Mouse (Mus musculus) cortical plate, adult 2 months (tissue): Measurements from ENCODE around the gene Ptpn13. TPM values are rescaled to one million over a fixed set of nuclear protein-coding genes. Genes with fewer than 3 reads are reported as not detected.

Experiments
- H3K27ac ChIP-seq: fragments of 200-500 bp; 2 replicates; pipeline ENCODE4 v1.5.1; 2012; ENCODE audit warnings: low read length, control low read depth, inconsistent platforms; ENCODE audit not compliant: insufficient read depth
- H3K4me1 ChIP-seq: fragments of 200-500 bp; 2 replicates; pipeline ENCODE4 v1.6.1; 2011; ENCODE audit warnings: low read length; ENCODE audit not compliant: control insufficient read depth, insufficient read depth
- H3K4me3 ChIP-seq: fragments of 200-500 bp; 2 replicates; pipeline ENCODE4 v1.5.1; 2011; ENCODE audit warnings: mild to moderate bottlenecking, low read length, control low read depth; ENCODE audit not compliant: insufficient read depth
- CTCF ChIP-seq: fragments of 200-500 bp; IDR thresholded peaks from 2 replicates; pipeline ENCODE4 v1.5.1; 2011; ENCODE audit warnings: mild to moderate bottlenecking, control low read depth, low read length; ENCODE audit not compliant: insufficient read depth; ENCODE audit errors: extremely low read depth
- POLR2A ChIP-seq: fragments of 200-500 bp; IDR thresholded peaks from 2 replicates; pipeline ENCODE4 v1.6.1; 2011; ENCODE audit warnings: mild to moderate bottlenecking, low read length, control low read depth; ENCODE audit not compliant: insufficient read depth; ENCODE audit errors: extremely low read depth
- polyA plus RNA-seq: library from polyadenylated mRNA; depleted of rRNA; stranded (reverse); fragments of >200 nt; gene quantifications from 2 replicates; pipeline ENCODE4 v1.2.3, GENCODE M21; 2012

Gene Ptpn13
- polyA plus RNA-seq, 1 experiment: 6.6 TPM

GRCm38 (mm10) chr5:103598881-103599280 lies 173.9 kb downstream of the Ptpn13 start:
- H3K27ac ChIP-seq: no peak overlapping the region
- no peak for TF ChIP-seq CTCF
- TF ChIP-seq POLR2A: no peak
- no peak overlapping the region for H3K4me3 ChIP-seq
- H3K4me1 ChIP-seq: no peaks in the 10 kb centered on the region

- TF ChIP-seq POLR2A: no peak
- no peak for TF ChIP-seq CTCF
- no peak overlapping the region for H3K27ac ChIP-seq
Measured at GRCm38 (mm10) chr5:103603115-103603893, 178.3 kb downstream of the Ptpn13 start.

GRCm38 (mm10) chr5:103605707-103606106 lies 180.7 kb downstream of the Ptpn13 start:
- Histone ChIP-seq H3K4me3 (no peak overlapping the region), H3K27ac (no peak overlapping the region), H3K4me1 (no peaks in the 10 kb centered on the region)
- TF ChIP-seq POLR2A (no peak), CTCF (no peak)

More at GRCm38 (mm10) chr5:103603115-103603893, 178.3 kb downstream of the Ptpn13 start:
- no peaks in the 10 kb centered on the region for H3K4me1 ChIP-seq
- H3K4me3 ChIP-seq: no peak overlapping the region

- no peaks in the 10 kb centered on the region for H3K4me1 ChIP-seq
- TF ChIP-seq POLR2A (no peak), CTCF (no peak)
Measured at GRCm38 (mm10) chr5:103610148-103610547, 185.2 kb downstream of the Ptpn13 start.

GRCm38 (mm10) chr5:103610856-103611472 lies 186.0 kb downstream of the Ptpn13 start:
- Histone ChIP-seq H3K4me1 (no peaks in the 10 kb centered on the region), H3K4me3 (no peak overlapping the region), H3K27ac (no peak overlapping the region)
- no peak for TF ChIP-seq POLR2A
- TF ChIP-seq CTCF: no peak

More at GRCm38 (mm10) chr5:103610148-103610547, 185.2 kb downstream of the Ptpn13 start:
- Histone ChIP-seq H3K4me3 (no peak overlapping the region), H3K27ac (no peak overlapping the region)

- Histone ChIP-seq H3K4me1 (no peaks in the 10 kb centered on the region), H3K4me3 (no peak overlapping the region), H3K27ac (no peak overlapping the region)
- no peak for TF ChIP-seq POLR2A
Measured at GRCm38 (mm10) chr5:103612316-103612715, 187.3 kb downstream of the Ptpn13 start.

DNA sequence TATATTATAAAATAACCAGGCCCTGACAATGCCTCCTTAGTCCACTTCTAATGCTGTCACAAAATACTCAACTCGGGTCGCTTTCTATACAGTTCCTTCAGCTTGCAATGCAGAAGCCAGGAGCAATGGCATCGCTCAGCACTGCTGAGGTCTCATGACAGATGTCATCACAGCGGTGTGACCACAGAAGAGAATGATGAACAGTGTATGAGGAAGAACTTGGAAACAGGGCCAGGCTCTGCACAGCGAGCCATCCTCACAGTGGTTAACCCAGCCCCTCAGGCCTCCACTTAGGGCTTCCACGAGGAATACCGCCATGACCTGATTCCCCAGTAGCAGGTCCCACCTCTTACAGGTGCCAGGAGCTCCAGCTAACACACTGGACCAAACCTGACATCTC lies 189.4 kb downstream of the Ptpn13 start:
- no peak for TF ChIP-seq CTCF
- no peak for TF ChIP-seq POLR2A
- Histone ChIP-seq H3K4me1 (no peaks in the 10 kb centered on the region), H3K27ac (no peak overlapping the region), H3K4me3 (no peak overlapping the region)

DNA sequence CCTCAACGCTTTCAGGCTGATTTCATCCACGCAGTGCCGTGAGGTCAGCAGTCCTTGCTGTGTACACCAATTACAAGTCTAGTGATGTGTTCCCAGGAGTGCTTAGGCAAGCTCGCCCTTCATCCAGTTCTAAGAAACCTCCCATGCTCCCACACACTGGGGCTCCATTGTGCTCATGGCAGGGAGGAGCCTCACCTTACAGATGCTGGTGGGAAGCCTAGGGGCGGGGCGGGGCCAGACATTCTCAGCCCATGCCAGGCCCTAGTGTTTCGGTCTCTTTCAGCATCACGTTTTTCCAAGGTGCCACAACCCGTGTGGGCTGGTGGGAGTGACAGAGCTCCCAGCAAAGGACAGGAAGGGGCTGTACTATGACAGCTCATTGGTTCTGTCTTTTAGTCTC lies 192.2 kb downstream of the Ptpn13 start:
- Histone ChIP-seq H3K4me1 (no peaks in the 10 kb centered on the region), H3K4me3 (no peak overlapping the region), H3K27ac (no peak overlapping the region)
- no peak for TF ChIP-seq POLR2A
- no peak for TF ChIP-seq CTCF

DNA sequence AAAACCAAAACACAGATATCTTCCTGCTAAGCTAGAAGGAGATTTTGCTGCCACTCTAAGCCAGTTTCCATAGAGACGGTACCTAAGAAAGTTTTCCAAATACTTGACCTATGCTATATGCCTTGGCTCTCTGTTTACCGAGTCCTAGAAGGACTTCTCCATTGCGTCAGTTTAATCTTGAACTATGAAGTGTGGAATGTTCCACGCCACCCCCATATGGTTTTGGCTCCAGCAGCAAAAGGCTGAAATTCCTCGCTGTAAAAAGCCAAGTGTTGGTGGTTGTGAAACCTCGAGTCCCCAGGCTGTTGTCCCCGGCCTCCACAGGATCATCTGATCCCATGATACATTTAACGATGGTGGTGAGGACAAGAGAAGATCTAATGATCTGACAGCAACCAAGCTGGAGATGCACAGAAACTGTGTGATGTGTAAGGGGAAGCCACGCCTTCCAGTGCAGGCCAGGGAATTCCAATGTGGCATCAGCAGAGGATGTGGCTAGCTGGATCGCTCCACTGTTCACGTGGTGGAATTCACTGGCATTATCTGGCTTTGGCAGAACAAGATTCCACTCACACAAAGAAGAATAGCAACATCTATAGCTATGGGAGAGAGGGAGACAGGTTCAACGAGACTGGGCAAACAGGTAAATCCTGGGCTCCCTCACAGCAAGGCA lies 195.4 kb downstream of the Ptpn13 start:
- no peak overlapping the region for H3K4me3 ChIP-seq
- H3K4me1 ChIP-seq: no peaks in the 10 kb centered on the region
- TF ChIP-seq POLR2A (no peak), CTCF (no peak)
- H3K27ac ChIP-seq: no peak overlapping the region

GRCm38 (mm10) chr5:103622321-103622720 lies 197.3 kb downstream of the Ptpn13 start:
- Histone ChIP-seq H3K27ac (no peak overlapping the region), H3K4me3 (no peak overlapping the region), H3K4me1 (no peaks in the 10 kb centered on the region)
- TF ChIP-seq POLR2A (no peak), CTCF (no peak)
